Mouse (Mus musculus): Measurements from ENCODE around the gene Tm9sf3.

Gene Tm9sf3

DNA sequence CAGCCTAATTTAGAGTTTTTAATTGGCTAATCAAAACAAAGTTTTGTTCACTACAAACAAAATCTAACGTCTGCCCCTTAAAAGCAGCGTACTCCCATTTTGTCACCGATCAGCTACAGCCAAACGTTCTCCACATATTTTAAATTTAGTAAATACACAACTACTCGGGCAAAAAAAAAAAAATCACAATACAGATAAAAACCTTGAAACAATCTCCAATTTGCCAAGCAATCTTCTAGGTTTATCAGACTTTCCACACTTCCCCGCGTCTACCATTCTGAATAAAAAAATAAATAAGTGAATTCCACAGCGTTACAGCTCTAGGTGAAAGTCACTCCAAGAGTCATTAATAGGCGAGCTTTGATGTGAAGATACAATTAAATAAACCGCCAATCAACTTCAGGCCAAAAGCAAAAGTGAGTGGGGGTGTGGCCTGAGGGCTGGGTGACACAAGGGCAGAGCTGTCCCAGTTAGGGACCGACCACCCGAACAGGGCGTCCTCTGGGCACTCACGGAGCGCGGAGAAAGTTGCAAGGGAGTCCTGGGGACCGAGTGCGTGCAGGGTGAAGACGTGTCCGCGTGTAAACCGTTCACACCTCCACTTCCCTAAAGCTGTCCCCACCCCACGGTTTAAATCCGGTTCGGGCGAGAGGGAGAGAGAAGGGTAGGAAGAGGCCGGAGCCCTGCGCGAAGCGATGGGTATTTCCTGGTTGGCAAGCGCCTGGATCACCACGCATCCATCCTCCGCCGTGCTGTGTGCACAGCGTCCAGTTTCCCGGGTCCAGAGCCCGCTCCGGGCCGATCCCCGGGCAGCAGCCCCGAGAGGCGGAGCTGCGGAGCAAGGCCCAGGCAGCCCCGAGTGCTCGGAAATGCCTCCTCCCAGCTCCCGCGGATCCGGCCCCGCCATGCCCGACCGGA, 826 bp downstream of the Tm9sf3 start:
- peak; percentile 69 to 74 for DNase-seq

DNA sequence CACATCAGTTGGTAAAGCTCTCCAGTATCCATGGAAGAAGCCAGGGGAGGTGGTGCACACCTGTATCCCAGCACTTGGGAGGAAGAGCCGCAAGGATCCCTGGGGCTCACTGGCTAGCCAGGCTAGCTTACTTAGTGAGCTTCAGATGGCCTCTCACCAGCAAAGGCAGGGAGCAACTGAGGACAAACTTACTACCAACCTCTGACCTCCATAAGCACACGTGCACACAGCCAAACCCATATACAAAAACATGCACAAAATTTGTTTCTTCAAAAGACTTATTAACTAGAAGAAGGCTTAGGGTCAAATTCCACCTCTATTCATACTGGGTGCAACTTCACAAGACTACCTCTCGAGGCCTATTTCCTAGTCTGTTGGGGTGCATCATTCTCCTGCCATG, 3.1 kb downstream of the Tm9sf3 start:
- no peak for DNase-seq

DNA sequence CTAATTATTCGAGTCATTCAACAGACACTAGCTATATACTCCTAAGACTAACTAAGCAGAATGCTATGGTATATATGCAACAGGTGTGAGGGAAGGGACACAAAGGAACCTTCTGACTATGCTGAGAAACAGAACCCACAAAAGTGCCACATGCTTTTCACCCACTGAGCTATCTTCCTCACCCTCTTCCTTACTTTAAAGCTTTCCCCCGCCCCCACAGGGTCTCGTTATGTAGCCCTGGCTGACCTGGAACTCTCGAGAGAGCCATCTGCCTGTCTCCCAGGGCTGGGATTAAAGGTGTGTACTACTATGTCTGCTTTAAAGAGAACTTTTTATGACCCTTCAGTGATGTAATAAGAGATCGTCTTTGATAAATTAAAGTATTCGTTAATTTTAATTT, 4.5 kb downstream of the Tm9sf3 start:
- DNase-seq, result no peak

DNA sequence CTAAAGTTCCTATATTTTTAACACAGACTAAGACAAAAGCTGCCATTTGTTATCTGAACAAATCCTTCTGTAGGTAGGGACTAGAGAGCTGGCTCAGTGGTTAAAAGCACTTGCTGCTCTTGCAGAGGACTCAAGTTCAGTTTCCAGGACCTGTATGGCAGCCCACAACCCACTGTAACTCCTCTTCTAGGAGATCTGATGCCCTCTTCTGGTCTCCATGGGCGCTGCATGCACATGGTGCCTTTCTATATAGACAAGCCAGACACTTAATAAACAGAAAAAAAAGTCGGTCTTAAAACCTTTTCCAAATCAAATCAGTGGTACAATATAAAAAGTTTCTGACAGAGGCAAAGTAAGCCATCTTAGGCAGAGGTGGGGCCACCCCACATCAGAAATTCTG, 5.1 kb downstream of the Tm9sf3 start:
- peak; percentile 35 to 63 for DNase-seq

DNA sequence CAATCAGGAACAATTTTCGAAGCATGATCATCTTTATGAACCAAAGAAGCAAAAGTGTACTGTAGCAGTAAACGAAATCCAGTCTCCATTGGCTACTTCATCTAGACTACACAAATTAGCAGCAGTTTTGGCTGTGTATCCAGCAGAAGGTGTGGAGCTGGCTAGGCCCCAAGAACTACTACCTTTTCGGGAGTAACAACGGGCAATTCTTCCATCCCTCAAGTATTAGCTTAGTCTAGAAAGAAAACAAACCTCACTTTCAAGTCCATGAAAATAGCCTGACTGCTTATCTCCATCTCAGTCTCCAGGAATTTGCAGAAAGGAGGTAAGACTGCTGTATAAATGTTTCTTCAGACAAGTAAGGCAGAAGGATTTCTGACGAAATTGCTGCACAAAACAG, 9.2 kb downstream of the Tm9sf3 start:
- DNase-seq, result no peak

DNA sequence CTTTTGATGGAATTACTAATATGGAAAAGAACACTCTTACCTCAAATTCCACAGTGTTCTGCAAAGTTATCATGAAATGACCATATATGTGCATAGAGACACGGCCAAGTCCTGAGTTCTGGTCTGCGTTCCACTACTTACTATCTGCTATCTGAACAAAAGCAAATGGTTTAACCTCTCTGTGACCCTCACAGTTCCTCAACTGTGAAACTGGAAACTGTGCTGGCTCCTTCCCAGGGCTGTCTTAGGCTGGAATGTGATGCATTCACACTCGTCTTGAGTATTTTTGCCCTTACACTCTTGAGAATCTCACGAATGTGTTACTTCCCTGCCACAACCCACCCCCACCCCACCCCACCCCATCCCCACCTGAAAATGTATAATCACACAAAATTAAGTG, 14.8 kb downstream of the Tm9sf3 start:
- no peak for DNase-seq

DNA sequence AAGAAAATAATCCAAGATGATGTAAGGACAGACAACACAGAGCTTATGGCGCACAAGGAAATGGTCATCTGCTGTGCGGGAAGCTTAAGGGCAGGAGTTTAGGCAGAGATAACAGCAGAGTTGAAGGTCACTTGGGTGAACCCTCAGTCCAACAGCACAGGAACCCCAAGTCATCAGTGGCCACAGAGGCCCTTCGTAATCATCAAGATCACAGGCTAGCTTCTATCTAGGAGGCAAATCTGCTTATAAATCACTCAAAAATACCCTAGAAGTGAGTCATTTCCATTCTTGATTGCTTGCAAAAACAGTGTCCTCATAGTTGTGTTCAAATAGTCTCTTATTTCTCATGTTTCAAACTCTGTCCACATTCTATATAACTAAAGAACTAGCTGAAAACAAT, 15.5 kb downstream of the Tm9sf3 start:
- DNase-seq, result no peak

DNA sequence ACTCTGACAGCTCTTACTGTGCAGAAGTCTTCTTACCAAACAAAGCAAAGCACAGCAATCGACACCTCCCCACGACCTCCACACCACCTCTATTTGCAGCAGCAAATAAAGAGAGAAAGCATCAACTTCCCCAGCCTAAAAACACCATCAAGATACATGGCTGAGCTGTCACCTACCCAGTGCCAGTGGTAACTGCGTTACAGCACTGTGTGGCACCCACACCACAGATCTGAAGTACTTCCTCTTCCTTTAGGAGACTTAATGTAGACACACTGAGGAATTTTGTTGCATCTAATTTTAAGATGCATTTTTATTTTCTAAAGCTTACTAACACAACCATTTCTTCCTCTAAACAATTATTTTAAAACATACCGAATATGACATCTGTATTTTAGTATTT, 17.5 kb downstream of the Tm9sf3 start:
- DNase-seq, result no peak

DNA sequence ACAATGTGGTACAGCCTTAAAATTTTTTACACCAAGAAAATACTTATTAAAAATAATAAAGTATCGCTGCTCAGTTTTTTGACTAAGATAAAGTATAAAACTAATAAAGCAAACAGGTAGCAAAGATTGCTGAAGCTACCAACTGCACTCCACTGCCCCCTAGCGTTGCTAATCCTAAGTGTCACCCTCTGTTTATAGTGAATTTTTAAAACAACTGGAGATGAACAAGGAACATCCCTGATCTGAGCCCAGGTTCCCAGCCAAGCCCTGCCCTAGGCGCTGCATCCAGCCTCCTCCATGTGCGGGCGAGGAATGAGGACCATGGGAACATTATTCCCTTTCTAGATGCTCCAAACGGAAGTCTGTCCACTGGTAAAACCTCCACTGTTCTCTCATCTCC, 19.2 kb downstream of the Tm9sf3 start:
- peak; percentile 71 to 80 for DNase-seq

DNA sequence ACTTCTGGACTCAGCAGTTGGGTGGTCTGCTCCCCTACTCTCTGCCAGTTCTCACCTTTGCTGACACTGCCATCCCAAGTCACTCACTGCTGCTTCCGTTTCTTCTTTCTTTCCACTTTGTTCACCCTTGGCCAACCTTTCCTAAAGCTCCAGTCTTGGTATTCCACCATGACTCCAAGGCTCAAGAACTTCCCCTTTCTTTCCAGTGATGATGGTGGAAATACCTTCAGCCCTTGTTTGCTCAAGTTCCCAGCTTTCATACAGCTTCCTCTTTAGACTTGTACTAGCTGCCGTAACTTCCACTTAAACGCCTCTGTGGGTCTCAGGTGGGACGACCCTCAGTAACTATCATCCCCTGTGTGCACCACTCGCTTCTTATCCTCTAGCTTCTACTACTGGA, 21.8 kb downstream of the Tm9sf3 start:
- DNase-seq, result no peak

DNA sequence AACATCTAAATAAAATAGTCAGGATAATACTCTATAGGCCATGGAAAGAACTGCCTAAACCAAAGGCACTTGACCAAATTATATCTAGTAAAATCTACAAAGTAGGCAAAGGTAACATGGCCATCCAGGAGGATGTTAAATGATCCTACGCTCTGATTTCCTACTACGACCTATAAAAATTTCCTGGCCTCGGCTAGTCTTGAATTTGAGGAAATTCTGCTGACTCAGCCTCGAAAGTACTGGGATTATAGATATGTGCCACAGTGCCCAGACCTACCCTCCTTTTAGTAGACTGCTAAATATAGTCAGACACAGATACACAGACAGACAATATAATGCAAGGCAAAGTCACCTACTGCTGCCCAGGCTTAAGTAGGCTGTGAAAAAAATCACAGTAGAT, 30.1 kb downstream of the Tm9sf3 start:
- no peak for DNase-seq

DNA sequence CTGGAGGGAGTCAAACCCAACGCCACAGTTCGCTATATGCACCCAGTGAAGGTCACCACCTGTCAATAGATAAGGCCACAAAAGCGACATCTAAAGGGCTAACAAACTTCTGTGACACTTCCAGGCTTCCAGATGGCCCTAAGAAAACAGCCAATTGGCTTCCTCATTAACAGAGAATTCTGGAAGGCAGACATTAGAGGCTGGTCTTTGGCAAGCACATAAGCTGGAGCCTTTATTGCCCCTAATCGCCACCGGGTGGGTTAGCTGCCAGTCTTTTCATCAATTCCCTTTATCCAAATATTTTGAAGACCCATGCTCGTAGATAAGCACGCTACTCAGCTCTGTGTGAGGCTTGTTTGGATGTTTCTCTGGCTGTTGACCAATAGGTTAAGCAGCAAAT, 55.5 kb downstream of the Tm9sf3 start:
- peak in 1 of 2 experiments; percentile 25 for DNase-seq

DNA sequence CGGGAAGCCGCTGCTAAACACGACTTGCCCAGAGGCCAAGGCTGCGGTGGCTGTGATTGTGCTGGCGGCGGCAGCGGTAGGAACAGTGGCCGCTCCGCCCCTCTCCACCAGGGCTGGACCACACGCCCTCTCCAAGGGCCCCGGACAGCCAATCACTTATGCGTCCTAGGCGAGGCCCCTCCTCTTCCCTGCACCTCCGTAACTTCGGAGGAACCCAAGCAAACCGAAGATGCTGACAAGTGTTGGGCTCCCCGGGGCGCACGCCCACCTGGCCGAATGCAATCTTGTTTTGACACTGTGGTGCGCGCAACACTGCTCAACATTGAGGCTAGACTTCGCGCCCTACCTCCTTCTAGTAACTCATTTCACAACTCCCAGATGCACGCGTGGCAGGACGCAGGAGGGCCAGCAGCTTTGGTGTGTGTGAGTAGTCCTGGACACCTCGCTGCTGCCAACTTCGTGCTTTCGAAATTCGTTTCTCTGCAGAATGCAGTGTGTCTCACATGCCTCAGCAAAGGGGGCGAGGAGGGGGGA, 56.9 kb downstream of the Tm9sf3 start, which contains the start of gene Tll2:
Tll2 (minus strand) TSS at position 25 of the 534 bp plus-strand sequence.
- peak; percentile 36 to 43 for DNase-seq

DNA sequence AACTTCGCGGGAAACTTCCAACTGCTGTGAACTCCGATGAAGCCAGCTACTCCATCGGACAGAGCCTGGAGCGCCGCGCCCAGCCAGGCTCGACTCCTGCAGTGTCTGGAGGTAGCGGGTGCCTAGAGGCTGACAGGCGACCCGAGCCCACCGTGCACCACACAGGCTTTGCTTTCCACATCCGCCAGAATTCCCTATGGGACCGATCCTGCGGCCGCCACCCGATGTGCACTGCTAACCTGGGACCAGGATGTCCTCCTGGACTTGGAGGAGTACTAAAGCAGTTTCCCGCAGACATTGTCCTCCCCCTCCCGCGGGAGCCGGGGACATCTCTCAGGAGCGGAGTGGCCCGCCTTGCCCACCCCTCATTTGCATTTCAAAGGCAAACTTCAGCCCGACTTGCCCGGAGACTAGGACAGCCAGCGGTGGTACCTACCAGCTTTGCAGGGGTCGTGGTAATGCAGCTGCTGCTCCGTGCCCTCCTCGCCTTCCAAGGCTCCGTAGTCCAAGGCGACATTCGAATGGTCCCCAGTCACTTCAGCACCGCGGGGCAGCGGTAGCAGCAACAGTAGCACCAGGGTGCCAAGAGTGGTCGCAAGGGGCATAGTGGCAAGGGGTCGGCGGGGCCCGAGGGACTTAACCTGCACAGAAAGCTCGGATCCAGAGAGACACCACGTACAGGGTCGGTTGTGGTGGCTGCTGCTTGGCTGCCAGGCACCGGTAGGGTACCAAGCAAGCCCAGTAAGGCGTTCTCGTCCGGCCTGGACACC, 57.6 kb downstream of the Tm9sf3 start:
- DNase-seq, result peak in 1 of 2 experiments; percentile 14

DNA sequence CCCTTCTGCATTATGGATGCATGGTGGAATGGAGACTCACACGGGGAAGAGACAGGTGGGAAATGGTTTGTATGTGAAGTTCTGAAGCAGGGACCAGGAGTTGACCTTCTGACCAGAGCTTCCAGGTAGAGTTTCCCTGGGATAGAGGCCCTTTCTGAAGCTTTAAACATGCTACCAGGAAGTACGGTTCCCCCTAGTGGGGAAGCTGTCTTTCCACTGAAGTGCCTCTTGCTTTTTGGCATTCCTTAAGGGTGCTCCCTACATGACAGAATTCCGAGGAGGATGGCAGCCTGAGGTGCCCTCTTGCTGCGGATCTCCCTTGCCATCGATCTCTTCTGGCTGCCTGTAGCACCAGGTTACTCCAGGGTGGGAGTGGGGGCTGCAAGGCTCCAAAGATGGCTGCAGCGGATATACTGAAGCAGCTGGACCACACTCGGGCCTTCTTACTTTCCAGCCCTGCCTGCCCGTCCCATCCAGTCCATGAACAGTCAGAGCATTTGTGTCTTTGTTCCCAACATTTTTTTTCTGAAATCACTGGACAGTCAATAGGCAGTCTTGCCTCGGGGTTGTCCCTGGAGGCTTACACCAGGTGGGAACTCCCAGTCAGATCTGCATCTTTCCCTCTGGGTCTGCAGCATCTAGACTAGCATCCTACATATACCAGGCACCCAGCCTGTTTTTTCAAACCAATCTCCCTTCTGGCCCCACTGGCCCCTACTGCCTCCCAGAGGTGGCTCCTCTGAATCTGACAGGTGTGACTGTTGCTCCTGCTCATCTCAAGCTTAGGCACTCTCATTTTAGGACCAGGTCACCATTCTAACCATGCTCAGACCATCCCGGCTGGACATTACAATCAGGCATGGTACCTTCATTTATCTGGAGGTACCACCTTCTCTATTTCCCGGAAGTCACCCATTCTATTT, 59.4 kb downstream of the Tm9sf3 start:
- peak; percentile 19 to 32 for DNase-seq

DNA sequence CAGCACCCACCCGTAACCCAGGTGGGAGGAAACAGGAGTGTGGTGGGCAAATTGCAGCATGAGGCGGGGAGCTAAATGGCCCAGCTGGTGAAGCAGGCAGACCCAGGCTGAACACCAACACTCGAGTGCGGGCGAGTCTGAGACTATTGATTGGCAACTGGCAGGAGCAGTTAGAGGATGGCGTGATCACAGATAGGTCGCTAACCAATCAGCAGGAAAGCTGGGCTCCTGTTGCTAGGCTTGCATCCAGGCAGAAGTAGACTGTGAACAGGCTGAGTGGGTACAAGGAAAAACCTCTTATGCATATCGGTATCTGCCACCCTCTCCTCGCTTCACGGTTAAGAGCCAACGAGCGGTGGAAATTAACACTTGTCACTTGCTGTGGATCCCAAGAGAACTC, 66.2 kb downstream of the Tm9sf3 start:
- DNase-seq, result no peak

DNA sequence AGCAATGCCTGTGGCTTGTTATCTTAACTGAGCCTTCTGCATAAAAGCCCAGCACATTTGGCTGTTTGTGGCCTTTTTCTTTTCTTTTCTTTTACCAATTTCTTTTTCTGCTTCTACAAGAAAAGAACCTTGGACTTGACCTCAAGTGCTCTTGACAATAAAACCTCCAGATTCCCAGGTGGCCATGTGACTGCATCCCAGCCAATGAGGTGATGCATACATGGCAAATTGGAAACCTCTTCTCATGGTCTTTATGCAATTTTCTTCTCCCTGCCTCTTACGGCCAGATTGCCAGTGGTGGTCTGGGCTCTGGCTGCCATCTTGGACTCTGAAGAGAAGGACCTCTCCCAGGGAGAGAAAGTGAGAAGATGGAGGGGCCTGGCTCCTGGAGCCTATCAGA, 70.4 kb downstream of the Tm9sf3 start:
- no peak for DNase-seq

DNA sequence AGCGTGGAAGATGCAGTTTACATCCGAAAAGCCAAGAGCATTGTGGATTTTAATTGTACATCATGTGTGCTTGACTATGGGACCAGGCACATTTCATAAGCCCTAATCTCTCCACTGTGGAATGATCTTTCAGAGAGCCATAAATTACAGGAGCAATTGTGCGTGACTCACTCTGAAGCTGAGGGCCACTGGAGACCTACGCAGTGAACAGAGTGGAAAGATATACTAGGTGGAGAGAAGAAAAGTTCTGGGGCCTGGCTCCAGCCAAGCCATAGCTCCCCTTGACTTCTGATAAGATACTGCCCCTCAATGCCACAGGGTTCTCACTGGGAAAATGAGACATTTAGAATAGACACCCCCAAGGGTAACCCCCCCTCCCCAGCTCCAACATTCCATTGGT, 70.8 kb downstream of the Tm9sf3 start:
- no peak for DNase-seq

DNA sequence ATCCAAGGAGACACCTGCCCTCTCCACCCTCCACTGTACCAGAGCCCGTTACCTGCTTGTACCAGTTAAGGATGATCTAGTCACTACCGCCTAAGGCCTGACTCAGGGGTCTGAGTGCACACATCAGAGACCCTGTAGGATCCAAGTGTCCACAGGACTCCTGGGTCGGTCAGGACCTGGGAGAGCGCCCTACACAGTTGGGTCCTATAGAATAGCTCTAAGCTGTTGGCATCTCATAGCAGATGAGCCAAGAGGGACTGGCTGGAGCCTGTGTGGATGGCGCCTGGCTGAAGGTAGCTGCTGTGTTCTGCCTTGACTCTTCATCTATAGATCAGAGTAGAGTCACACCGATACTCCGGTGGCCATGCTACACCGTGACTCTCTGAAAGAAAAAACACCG, 72.1 kb downstream of the Tm9sf3 start:
- DNase-seq, result no peak

DNA sequence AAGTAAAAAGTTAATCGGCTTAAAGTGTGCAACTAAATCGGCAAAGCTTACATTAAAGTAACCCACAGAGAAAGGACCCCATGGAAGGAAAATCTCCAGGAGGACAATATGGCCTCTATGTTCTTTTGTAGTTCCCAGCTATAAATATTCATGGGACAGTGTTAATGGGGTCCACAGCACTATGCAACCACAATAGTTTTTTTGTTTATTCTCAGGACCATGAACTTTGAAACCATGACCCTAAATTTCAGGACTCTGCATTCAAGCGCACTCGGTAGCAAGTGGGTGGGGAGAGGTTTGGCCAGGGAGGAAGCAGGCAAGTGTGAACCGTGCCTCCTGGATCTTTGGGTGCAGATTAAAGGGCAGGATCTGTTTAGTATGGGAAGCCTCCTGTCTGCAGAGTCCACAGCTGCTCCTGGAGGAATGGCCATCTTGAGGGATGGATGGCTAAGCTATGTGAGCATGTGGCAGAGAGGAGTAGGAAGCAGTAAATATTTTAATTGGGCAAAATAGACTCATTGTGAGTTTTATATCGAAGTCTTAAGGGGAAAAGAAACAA, 72.8 kb downstream of the Tm9sf3 start:
- DNase-seq, result no peak

DNA sequence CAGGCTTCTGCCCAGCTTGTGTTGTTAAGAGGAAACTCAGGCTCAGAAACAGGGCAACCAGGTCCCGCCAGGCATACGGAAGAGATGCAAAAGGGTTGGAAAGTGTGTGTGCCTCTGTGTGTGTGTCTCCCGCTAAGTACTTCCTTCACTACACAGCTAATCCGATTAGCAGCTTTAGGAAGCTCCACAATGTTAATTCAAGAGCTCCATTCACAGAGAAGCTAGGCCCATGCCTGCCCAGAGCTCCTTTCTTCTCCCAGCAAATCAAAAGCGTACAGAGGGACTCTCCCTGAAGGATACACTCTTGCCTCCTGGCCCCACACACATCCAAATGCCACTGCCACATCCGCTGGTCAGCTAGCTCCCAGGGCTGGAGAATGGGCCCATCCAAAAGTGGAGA, 86.5 kb downstream of the Tm9sf3 start:
- no peak for DNase-seq

DNA sequence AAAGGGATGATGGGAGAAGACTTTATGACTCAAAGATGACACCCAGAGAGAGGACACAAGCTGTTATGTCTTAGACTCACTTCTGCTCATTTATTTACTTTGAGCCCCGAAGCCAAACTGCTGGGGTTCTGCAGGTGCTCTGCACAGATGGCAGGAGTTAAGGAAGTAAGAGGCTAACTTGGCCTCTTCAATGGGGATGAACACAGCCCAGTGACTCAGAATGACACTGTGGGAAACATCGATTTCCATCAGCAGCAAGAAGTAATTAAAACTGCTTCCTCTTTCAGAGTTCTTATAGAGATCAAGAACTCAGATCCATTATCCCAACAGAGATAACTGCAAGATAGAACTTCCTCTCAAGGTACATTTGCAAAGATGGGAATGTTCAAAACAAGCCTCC, 86.9 kb downstream of the Tm9sf3 start:
- DNase-seq, result no peak

DNA sequence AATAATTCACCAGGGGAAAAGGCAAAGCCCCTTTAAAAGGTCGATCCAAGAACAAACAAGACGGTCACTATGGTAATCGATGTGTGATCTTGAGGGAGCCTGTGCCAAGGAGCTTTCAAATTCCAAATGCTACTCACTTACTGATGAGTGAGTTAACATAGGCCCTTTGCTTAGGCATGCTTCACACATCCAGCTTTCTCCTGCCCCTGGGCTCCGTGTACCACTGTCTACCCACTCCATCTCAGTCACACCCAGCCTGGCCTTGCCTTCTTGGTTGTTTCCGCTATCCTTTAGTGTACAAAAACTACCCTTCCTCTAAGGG, 97.9 kb downstream of the Tm9sf3 start:
- no peak for DNase-seq

Data from cerebellum, postnatal 14 days (tissue).